Mouse (Mus musculus): ENCODE measurements around the gene Gan. TPM values are rescaled to one million over a fixed set of nuclear protein-coding genes. Genes with fewer than 3 reads are reported as not detected.

Gene Gan
- polyA plus RNA-seq, 1 experiment from 2014 or later, result 1.2 TPM

DNA sequence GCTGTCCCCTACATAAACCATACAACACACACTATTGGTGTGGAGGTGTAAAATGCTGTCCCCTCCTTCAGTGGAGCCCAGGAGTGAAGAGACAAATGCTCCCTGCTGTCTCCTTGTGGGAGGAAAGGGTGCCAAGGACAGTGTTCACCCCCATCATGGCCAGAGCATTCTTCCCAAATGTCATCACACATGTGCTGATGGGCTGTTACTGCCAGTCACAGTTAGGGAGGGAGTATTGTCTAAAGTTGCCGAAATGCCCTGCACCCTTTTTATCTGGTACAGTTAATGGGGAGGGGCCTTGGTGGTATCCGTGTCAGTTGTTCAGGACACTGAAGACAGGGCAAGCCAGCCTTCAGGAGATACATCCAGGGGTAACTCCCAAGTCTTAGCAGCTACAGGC, 8.6 kb downstream of the Gan start:
- no peak for ATAC-seq (replicated peaks; ENCODE audit: low FRiP score, low read depth)
- Histone ChIP-seq H3K9me3 (replicated peaks; ENCODE audit: low read length) (no peaks in the 10 kb centered on the region), H3K4me3 (replicated peaks; ENCODE audit: low read depth, low read length) (no peak overlapping the region), H3K4me1 (replicated peaks; ENCODE audit: insufficient read depth, low read length) (no peaks in the 10 kb centered on the region), H3K4me2 (ENCODE audit: low read length) (no peak overlapping the region), H3K27ac (no peak overlapping the region), H3K27me3 (ENCODE audit: insufficient read depth, low read length) (no peaks in the 10 kb centered on the region), H3K36me3 (ENCODE audit: insufficient read depth, low read length) (no peaks in the 10 kb centered on the region), H3K9ac (ENCODE audit: low read depth, low read length) (no peak overlapping the region)
- WGBS, result 66% methylated on average over 2 of the region's 2 CpGs
- no peak for DNase-seq (ENCODE audit: low spot score)
- TF ChIP-seq CTCF (IDR thresholded peaks at IDR 0.05; ENCODE audit: low read depth), result no peak

DNA sequence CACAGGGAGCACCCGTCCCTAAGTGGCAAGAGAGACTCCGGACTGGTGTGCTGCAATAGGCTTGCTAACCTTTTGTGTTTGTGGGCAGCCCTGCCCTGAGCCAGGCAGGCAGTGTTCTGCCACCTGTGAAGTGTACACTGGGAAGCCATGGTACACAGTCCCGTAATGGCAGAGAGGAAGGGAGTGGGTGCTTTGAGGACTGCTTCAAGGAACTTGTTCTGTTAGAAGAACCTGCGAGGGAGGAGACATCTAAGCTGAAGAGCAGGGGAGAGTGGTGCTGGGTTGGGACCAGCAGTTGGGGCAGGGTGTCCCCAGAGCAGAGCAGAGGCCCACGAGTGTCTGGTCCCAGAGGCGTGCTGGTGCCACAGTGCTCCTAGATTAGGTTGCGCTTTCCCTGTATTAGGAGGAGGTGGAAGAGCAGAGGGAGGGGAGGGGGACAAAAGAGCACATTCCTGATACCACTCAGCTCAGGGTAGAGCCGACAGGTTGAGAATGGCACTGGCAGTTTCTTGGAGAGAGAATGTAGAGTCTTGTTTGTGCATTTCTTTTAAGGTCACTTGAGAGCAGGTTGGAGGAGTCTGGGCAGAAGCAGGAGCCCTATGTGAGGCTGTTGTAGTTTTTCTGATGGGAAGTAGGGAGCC, 9.4 kb downstream of the Gan start:
- no peak overlapping the region for H3K27ac ChIP-seq
- no peaks in the 10 kb centered on the region for H3K27me3 ChIP-seq (ENCODE audit: insufficient read depth, low read length)
- ATAC-seq (replicated peaks; ENCODE audit: low FRiP score, low read depth) (no peak), DNase-seq (ENCODE audit: low spot score) (no peak)
- 74% methylated on average over 8 of the region's 8 CpGs for WGBS
- no peak for TF ChIP-seq CTCF (IDR thresholded peaks at IDR 0.05; ENCODE audit: low read depth)
- no peak overlapping the region for H3K4me3 ChIP-seq (replicated peaks; ENCODE audit: low read depth, low read length)
- H3K4me1 ChIP-seq (replicated peaks; ENCODE audit: insufficient read depth, low read length), result no peaks in the 10 kb centered on the region
- no peaks in the 10 kb centered on the region for H3K36me3 ChIP-seq (ENCODE audit: insufficient read depth, low read length)
- no peak overlapping the region for H3K9ac ChIP-seq (ENCODE audit: low read depth, low read length)
- no peak overlapping the region for H3K4me2 ChIP-seq (ENCODE audit: low read length)
- H3K9me3 ChIP-seq (replicated peaks; ENCODE audit: low read length), result no peaks in the 10 kb centered on the region

GRCm38 (mm10) chr8:117168378-117168777, 10.4 kb downstream of the Gan start:
- 0 out of 2 replicates have a peak, but pooled peaks cover 3% of the 10 kb centered on the region for H3K4me1 ChIP-seq (replicated peaks; ENCODE audit: insufficient read depth, low read length)
- no peak overlapping the region for H3K4me3 ChIP-seq (replicated peaks; ENCODE audit: low read depth, low read length)

GRCm38 (mm10) chr8:117171826-117172225, 13.9 kb downstream of the Gan start:
- Histone ChIP-seq H3K4me1 (replicated peaks; ENCODE audit: insufficient read depth, low read length) (0 out of 2 replicates have a peak, but pooled peaks cover 3% of the 10 kb centered on the region), H3K4me3 (replicated peaks; ENCODE audit: low read depth, low read length) (no peak overlapping the region), H3K27me3 (ENCODE audit: insufficient read depth, low read length) (no peaks in the 10 kb centered on the region), H3K9ac (ENCODE audit: low read depth, low read length) (no peak overlapping the region), H3K9me3 (replicated peaks; ENCODE audit: low read length) (no peaks in the 10 kb centered on the region), H3K27ac (no peak overlapping the region), H3K36me3 (ENCODE audit: insufficient read depth, low read length) (no peaks in the 10 kb centered on the region), H3K4me2 (ENCODE audit: low read length) (no peak overlapping the region)
- TF ChIP-seq CTCF (IDR thresholded peaks at IDR 0.05; ENCODE audit: low read depth), result no peak
- WGBS, result 87% methylated on average over 3 of the region's 3 CpGs
- DNase-seq (ENCODE audit: low spot score) (no peak), ATAC-seq (replicated peaks; ENCODE audit: low FRiP score, low read depth) (no peak)

More at GRCm38 (mm10) chr8:117168378-117168777, 10.4 kb downstream of the Gan start:
- Histone ChIP-seq H3K36me3 (ENCODE audit: insufficient read depth, low read length) (no peaks in the 10 kb centered on the region), H3K9me3 (replicated peaks; ENCODE audit: low read length) (no peaks in the 10 kb centered on the region), H3K9ac (ENCODE audit: low read depth, low read length) (no peak overlapping the region), H3K4me2 (ENCODE audit: low read length) (no peak overlapping the region), H3K27ac (no peak overlapping the region), H3K27me3 (ENCODE audit: insufficient read depth, low read length) (no peaks in the 10 kb centered on the region)
- no peak for TF ChIP-seq CTCF (IDR thresholded peaks at IDR 0.05; ENCODE audit: low read depth)
- DNase-seq (ENCODE audit: low spot score) (no peak), ATAC-seq (replicated peaks; ENCODE audit: low FRiP score, low read depth) (no peak)
- 68% methylated on average over 9 of the region's 9 CpGs for WGBS

DNA sequence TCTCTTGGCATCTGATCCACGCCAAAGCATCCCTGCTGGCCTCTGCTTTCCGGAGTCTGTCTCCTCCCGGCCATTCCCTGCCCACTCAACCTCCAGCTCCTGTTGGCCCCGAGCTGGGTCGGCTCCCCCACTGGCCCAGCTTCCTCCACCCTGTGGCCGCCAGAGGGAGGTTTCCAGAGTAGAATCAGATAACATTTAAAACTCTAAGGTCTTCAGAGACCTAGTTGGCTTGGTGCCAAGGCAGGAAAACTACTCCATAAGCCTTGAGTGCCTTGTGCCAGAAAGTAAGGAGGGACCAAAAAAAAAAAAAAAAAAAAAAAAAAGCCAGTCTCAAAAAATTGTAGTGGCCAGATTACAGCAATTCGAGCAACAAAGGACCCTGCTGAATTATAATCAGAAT, 15.0 kb downstream of the Gan start:
- WGBS, result 15% methylated on average over 7 of the region's 7 CpGs
- Histone ChIP-seq H3K9ac (ENCODE audit: low read depth, low read length) (no peak overlapping the region), H3K9me3 (replicated peaks; ENCODE audit: low read length) (no peaks in the 10 kb centered on the region), H3K4me3 (replicated peaks; ENCODE audit: low read depth, low read length) (no peak overlapping the region), H3K36me3 (ENCODE audit: insufficient read depth, low read length) (no peaks in the 10 kb centered on the region), H3K27me3 (ENCODE audit: insufficient read depth, low read length) (no peaks in the 10 kb centered on the region), H3K4me1 (replicated peaks; ENCODE audit: insufficient read depth, low read length) (0 out of 2 replicates have a peak, but pooled peaks cover 3% of the 10 kb centered on the region), H3K4me2 (ENCODE audit: low read length) (no peak overlapping the region), H3K27ac (no peak overlapping the region)
- DNase-seq (ENCODE audit: low spot score) (peak; percentile 84), ATAC-seq (replicated peaks; ENCODE audit: low FRiP score, low read depth) (0 out of 2 replicates have a peak, but pooled peaks have one; percentile 50)
- TF ChIP-seq CTCF (IDR thresholded peaks at IDR 0.05; ENCODE audit: low read depth), result peak; percentile 58

- no peak overlapping the region for H3K9ac ChIP-seq (ENCODE audit: low read depth, low read length)
- no peak for DNase-seq (ENCODE audit: low spot score)
- no peak overlapping the region for H3K27ac ChIP-seq
- H3K36me3 ChIP-seq (ENCODE audit: insufficient read depth, low read length), result no peaks in the 10 kb centered on the region
- H3K27me3 ChIP-seq (ENCODE audit: insufficient read depth, low read length), result no peaks in the 10 kb centered on the region
- TF ChIP-seq CTCF (IDR thresholded peaks at IDR 0.05; ENCODE audit: low read depth), result no peak
- WGBS, result 69% methylated on average over 3 of the region's 3 CpGs
- no peaks in the 10 kb centered on the region for H3K9me3 ChIP-seq (replicated peaks; ENCODE audit: low read length)
- H3K4me1 ChIP-seq (replicated peaks; ENCODE audit: insufficient read depth, low read length), result 0 out of 2 replicates have a peak, but pooled peaks cover 3% of the 10 kb centered on the region
- no peak overlapping the region for H3K4me3 ChIP-seq (replicated peaks; ENCODE audit: low read depth, low read length)
- H3K4me2 ChIP-seq (ENCODE audit: low read length), result no peak overlapping the region
- ATAC-seq (replicated peaks; ENCODE audit: low FRiP score, low read depth), result no peak
Observed at GRCm38 (mm10) chr8:117173690-117174089, 15.8 kb downstream of the Gan start.

Data from kidney, postnatal 0 days (tissue).